Mouse (Mus musculus) olfactory bulb, adult 2 months (tissue): ENCODE data around the gene Med8.

Experiments
- CTCF ChIP-seq: fragments of 200-500 bp; IDR thresholded peaks from 2 replicates; pipeline ENCODE4 v1.5.1; 2012; ENCODE audit warnings: low read depth, mild to moderate bottlenecking, low read length, moderate library complexity; ENCODE audit not compliant: insufficient read depth
- POLR2A ChIP-seq: fragments of 200-500 bp; IDR thresholded peaks from 2 replicates; pipeline ENCODE4 v1.6.1; 2012; ENCODE audit warnings: mild to moderate bottlenecking, low read depth, low read length, moderate library complexity; ENCODE audit not compliant: insufficient read depth

DNA sequence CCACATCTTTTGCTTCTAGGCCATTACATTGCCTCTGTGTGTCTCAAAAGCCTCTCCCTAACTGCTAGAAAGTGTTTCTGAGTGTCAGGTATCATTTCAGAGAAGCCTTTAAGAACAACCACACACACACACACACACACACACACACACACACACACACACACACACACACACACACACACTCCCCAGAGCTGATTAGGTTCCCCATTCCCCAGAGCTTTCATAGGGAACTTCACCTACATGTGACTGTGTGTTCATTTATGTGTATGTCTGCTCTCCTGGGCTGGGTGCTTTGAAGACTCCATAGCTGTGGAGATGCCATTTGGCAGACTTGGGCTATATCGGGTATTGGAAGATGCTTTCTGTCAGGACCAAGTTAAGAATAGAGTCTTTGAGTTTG lies 16.2 kb downstream of the Med8 start:
- TF ChIP-seq POLR2A (no peak), CTCF (no peak)
